Mouse (Mus musculus): ENCODE measurements at regions not wholly inside any gene's neighbourhood (a gene's known extent, or its start where the extent isn't known, plus 50 kb on each side); places are given as distances from the start of the nearest gene placed in this dataset.

DNA sequence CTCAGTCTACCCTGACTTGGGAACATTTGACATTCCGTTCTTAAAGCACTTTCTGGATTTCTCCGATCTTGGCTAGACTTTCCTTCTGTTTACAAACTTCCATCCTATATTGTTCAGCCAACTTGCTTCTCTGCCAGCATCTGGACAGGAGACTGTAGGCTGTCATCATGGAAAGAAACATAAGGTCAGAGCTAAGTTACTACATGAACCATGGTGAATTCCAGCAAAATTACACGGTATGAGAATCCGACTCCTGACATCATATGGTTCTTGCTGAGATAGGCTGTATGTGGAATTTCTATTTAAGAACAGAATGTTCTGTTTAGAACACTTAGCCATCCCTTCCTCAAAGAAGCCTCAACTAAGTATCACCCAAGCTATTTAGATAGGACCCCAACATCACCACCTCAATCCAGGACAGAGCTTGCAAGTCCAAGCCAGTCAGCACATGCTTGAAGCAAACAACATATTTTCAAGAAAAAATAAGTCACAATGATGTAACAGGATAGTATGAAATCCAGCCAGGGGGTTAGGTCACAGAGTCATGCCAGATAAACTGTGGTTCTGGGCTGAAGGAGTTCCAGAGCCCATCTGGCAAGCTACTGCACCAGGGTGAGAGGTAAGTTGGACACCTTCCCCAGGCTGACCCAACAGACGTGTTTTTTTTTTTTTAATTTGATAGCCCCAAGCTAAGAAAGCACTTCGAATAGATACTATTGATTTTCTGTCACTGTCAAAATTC is 52.9 kb upstream of the Thbs1 start:
- no peak for TF ChIP-seq CTCF (IDR thresholded peaks at IDR 0.05; ENCODE audit: low read depth)
- TF ChIP-seq EP300 (IDR thresholded peaks at IDR 0.05; ENCODE audit: low read depth), result peak; percentile 39; the same call in 1 of the 2 replicates

Measured in liver, postnatal 0 days (tissue).